Comparison of ENCODE assay signal across 12 mouse cellular contexts in genomic region chr14:102885240-102885598, GRCm38 (mm10).
"Had no signal": no experiment of that assay in that cellular context is flagged by ENCODE, and none has a peak within 500 bp of the region (broad histone marks: within the 10 kb centered on the region; RNA-seq: fewer than 3 reads in every experiment).

No protein-coding gene starts in this region.

- H3K4me2 ChIP-seq: limb, embryonic 12.5 days; liver, embryonic 13.5 days; lung, embryonic 15.5 days; midbrain, embryonic 12.5 days had no signal

- H3K36me3 ChIP-seq: limb, embryonic 12.5 days; liver, embryonic 13.5 days; lung, embryonic 15.5 days; midbrain, embryonic 12.5 days had no signal

- H3K27ac ChIP-seq: limb, embryonic 12.5 days; liver, embryonic 13.5 days; lung, embryonic 15.5 days; macrophage; midbrain, embryonic 12.5 days had no signal

- H3K9me3 ChIP-seq: limb, embryonic 12.5 days; liver, embryonic 13.5 days; lung, embryonic 15.5 days; megakaryocyte, embryonic 14.5 days; midbrain, embryonic 12.5 days had no signal

- H3K4me3 ChIP-seq: limb, embryonic 12.5 days; liver, embryonic 13.5 days; lung, embryonic 15.5 days; megakaryocyte, embryonic 14.5 days; midbrain, embryonic 12.5 days had no signal

- H3K9ac ChIP-seq: limb, embryonic 12.5 days; liver, embryonic 13.5 days; liver, postnatal 0 days; lung, embryonic 15.5 days; midbrain, embryonic 12.5 days had no signal

- H3K4me1 ChIP-seq: liver, embryonic 13.5 days; lung, embryonic 15.5 days; midbrain, embryonic 12.5 days had no signal

- ATAC-seq: liver, postnatal 0 days had no signal

- DNase-seq: kidney, adult 8-10 months; kidney, postnatal 25 days; liver; liver, embryonic 13.5 days; liver, postnatal 0 days; lung, postnatal 14 days; right cerebral cortex, adult 18-20 months had no signal

- H3K27me3 ChIP-seq: limb, embryonic 12.5 days; liver, embryonic 13.5 days; lung, embryonic 15.5 days; megakaryocyte, embryonic 14.5 days; midbrain, embryonic 12.5 days had no signal
